Mouse (Mus musculus) intestine, embryonic 14.5 days (tissue): ENCODE measurements around the gene Prpf40b. TPM values are rescaled to one million over a fixed set of nuclear protein-coding genes. Genes with fewer than 3 reads are reported as not detected.

Experiments used
- ATAC-seq: fragments of 200-750 bp; cut with Nextera tagmentation; replicated peaks from 2 replicates; pipeline ENCODE4 v1.8.0; 2017; ENCODE audit warnings: low read depth, moderate number of reproducible peaks, moderate TSS enrichment, moderate library complexity; ENCODE audit not compliant: low FRiP score, low TSS enrichment
- DNase-seq: peaks from one replicate; pipeline ENCODE4 v3.0.0-alpha.2; 2018; ENCODE audit warnings: low spot score
- H3K27ac ChIP-seq: fragments of 300-500 bp; sonication (generic); 2 replicates; pipeline ENCODE4 v1.5.1; 2014; ENCODE audit warnings: low read depth, mild to moderate bottlenecking, control low read depth
- H3K27me3 ChIP-seq: fragments of 300-500 bp; sonication (generic); replicated peaks from 2 replicates; pipeline ENCODE4 v1.6.1; 2014; ENCODE audit warnings: low read length, control low read depth; ENCODE audit not compliant: control insufficient read depth, insufficient read depth
- H3K36me3 ChIP-seq: fragments of 300-500 bp; sonication (generic); 2 replicates; pipeline ENCODE4 v1.6.1; 2014; ENCODE audit warnings: low read length, control low read depth; ENCODE audit not compliant: control insufficient read depth, insufficient read depth
- H3K4me1 ChIP-seq: fragments of 300-500 bp; sonication (generic); replicated peaks from 2 replicates; pipeline ENCODE4 v1.6.1; 2014; ENCODE audit warnings: low read length, control low read depth, mixed read lengths; ENCODE audit not compliant: control insufficient read depth, insufficient read depth
- H3K4me2 ChIP-seq: fragments of 300-500 bp; sonication (generic); 2 replicates; pipeline ENCODE4 v1.6.1; 2014; ENCODE audit warnings: low read length
- H3K4me3 ChIP-seq: fragments of 300-500 bp; sonication (generic); 2 replicates; pipeline ENCODE4 v1.5.1; 2014; ENCODE audit warnings: low read depth, low read length, control low read depth, mixed read lengths
- H3K9ac ChIP-seq: fragments of 300-500 bp; sonication (generic); 2 replicates; pipeline ENCODE4 v1.6.1; 2014; ENCODE audit warnings: mild to moderate bottlenecking, low read length
- H3K9me3 ChIP-seq: fragments of 300-500 bp; sonication (generic); 2 replicates; pipeline ENCODE4 v1.6.1; 2016; ENCODE audit warnings: low read length, control low read depth; ENCODE audit not compliant: control insufficient read depth
- WGBS: fragments of 180-500 bp; shearing (Covaris S2); extraction: QIAGEN DNeasy Blood & Tissue Kit; methylation state at CpG from one replicate; pipeline ENCODE4 v1.1.7; 2014; 5-methylcytosine and 5-hydroxymethylcytosine counted together
- polyA plus RNA-seq: library from polyadenylated mRNA; unstranded; fragments of >200 nt; fragmentation: Nextera tagmentation; extraction: Ambion mirVana; gene quantifications from 2 replicates; pipeline ENCODE4 v1.2.1, GENCODE M21; 2014

Gene Prpf40b
- polyA plus RNA-seq, 1 experiment from 2014 or later: 40.6 TPM

DNA sequence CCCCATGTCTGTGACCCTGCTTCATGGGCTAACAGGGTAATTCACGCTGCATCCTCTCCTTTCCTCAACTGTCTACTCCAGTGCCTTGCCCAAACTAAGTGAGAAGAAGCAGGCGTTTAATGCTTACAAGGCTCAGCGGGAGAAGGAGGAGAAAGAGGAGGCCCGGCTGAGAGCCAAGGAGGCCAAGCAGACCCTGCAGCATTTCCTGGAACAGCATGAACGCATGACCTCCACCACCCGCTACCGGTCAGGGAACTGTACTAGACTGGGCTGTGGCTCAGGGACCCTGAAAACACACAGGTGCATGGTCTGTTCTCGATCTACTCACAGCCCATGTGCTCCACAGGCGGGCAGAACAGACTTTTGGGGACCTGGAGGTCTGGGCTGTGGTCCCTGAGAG, 12.6 kb downstream of the Prpf40b start:
- WGBS: 86% methylated on average over 9 of the region's 9 CpGs
- ATAC-seq: no peak

DNA sequence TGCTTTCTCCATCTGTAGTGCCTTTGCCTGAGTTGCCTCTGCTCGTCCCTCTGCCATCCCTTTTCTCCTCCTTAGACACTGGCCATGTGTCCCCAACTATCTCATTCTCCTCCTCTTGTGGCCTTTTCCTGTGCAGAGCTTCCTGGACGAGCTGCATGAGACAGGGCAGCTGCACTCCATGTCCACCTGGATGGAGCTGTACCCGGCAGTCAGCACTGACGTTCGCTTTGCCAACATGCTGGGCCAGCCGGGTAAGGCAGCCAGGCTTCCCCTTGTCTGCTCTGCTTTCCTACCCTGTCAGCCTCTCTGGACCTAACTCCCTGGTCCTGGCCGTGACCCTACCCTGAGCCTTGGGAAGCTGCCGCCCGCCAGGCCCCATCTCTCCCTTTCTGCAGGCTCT, 14.7 kb downstream of the Prpf40b start:
- WGBS: 91% methylated on average over 9 of the region's 9 CpGs
- Histone ChIP-seq H3K27ac (no peak overlapping the region), H3K27me3 (no peaks in the 10 kb centered on the region), H3K4me3 (no peak overlapping the region), H3K9me3 (no peaks in the 10 kb centered on the region), H3K36me3 (peaks cover 95% of the 10 kb centered on the region), H3K9ac (no peak overlapping the region), H3K4me2 (no peak overlapping the region), H3K4me1 (no peaks in the 10 kb centered on the region)
- DNase-seq (no peak), ATAC-seq (no peak)

More for the DNA sequence above, 12.6 kb downstream of the Prpf40b start:
- Histone ChIP-seq H3K9ac (no peak overlapping the region), H3K4me2 (no peak overlapping the region), H3K9me3 (no peaks in the 10 kb centered on the region), H3K4me1 (no peaks in the 10 kb centered on the region), H3K4me3 (no peak overlapping the region), H3K27me3 (no peaks in the 10 kb centered on the region), H3K27ac (no peak overlapping the region), H3K36me3 (peaks cover 87% of the 10 kb centered on the region)
- no peak for DNase-seq

DNA sequence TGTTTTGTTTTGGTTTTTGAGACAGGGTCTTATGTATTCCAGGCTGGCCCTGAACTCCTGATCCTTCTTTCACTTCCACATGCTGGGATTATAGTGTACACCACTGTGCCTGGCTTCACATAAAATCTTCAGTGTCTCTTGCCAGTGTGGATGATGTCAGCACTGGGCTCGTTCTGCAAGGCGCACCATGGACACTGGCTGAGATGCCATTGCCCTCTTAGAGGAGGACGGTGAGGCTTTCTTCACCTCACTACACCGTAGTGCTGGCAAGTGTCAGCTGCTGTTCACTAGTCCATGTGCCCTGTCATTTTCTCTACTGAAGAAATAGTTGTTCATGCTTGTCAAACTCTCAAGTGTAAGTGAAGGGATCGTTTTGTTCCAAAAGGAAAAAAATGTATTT, 15.7 kb downstream of the Prpf40b start:
- Histone ChIP-seq H3K36me3 (peaks cover 90% of the 10 kb centered on the region), H3K27ac (no peak overlapping the region), H3K4me2 (no peak overlapping the region), H3K27me3 (no peaks in the 10 kb centered on the region), H3K4me1 (no peaks in the 10 kb centered on the region), H3K4me3 (no peak overlapping the region), H3K9ac (no peak overlapping the region), H3K9me3 (no peaks in the 10 kb centered on the region)
- DNase-seq (no peak), ATAC-seq (no peak)
- WGBS: 90% methylated on average over 5 of the region's 5 CpGs

DNA sequence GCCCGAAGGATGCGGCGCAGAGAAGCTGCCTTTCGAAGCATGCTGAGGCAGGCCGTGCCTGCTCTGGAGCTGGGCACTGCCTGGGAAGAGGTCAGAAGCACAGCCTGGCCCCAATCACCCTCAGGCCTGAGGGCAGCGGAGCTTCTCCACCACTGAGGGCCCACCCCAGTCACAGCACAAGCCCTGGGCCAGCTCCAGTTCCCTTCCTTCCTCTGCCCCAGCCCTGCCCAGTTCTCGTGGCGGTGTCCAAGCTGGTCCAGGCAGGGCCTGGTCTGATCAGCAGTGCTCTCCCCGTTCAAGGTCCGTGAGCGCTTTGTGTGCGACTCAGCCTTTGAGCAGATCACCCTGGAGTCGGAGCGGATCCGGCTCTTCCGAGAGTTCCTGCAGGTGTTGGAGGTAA, 20.0 kb downstream of the Prpf40b start:
- Histone ChIP-seq H3K4me3 (no peak overlapping the region), H3K9me3 (no peaks in the 10 kb centered on the region), H3K4me1 (0 out of 2 replicates have a peak, but pooled peaks cover 3% of the 10 kb centered on the region), H3K36me3 (peaks cover 82% of the 10 kb centered on the region), H3K9ac (no peak overlapping the region), H3K27me3 (no peaks in the 10 kb centered on the region), H3K27ac (no peak overlapping the region), H3K4me2 (no peak overlapping the region)
- DNase-seq (no peak), ATAC-seq (no peak; the same call in 1 of the 2 replicates)
- WGBS: 91% methylated on average over 16 of the region's 16 CpGs

DNA sequence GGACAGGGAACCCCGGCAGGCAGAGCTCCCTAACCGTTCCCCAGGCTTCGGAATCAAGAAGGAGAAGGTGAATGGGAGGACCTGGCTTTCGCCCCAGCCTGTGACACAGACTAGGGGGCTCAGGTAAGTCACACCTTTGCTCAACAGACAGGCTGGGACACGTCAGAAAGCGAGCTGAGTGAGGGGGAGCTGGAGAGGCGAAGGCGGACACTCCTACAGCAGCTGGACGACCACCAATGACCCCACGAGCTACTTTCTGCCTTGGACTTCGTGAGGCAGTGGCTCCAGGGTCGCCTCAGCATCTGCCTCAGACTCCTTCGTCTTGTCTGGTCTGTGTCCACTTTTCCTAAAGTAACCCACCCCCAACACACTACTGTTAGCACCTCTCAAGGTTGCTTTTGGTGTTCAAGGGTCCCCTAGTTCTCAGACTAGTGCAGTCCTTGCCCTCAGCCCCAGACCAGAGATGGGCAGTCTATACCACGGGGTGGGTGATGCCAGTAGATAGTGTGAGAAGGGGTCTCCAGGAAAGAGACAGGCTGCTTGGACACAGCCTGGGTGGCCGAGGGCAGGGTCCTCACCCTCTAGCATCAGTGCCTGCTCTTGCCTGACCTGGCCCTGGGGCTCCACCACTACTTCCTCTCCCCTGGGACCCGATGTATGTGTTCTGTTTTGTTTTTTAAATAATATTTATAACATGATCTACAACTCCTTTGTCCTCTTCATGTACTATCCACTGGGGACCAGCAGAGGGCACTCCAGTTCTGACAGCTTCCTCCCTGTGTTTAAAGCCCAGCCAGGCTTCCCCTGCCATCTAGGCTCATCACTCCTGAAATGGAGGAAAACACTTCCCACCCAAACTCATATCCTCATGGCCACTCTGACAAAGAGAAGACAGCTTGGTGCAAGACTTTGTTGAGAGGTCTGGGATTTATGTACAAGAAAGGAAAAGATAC, 21.7 kb downstream of the Prpf40b start:
- WGBS: 72% methylated on average over 16 of the region's 16 CpGs
- Histone ChIP-seq H3K36me3 (peaks cover 82% of the 10 kb centered on the region), H3K9me3 (no peaks in the 10 kb centered on the region), H3K27me3 (no peaks in the 10 kb centered on the region), H3K27ac (peak overlapping the region; percentile 39), H3K4me1 (0 out of 2 replicates have a peak, but pooled peaks cover 3% of the 10 kb centered on the region), H3K4me2 (no peak overlapping the region), H3K9ac (no peak overlapping the region), H3K4me3 (no peak overlapping the region)
- DNase-seq (peak; percentile 86), ATAC-seq (peak; percentile 51)

DNA sequence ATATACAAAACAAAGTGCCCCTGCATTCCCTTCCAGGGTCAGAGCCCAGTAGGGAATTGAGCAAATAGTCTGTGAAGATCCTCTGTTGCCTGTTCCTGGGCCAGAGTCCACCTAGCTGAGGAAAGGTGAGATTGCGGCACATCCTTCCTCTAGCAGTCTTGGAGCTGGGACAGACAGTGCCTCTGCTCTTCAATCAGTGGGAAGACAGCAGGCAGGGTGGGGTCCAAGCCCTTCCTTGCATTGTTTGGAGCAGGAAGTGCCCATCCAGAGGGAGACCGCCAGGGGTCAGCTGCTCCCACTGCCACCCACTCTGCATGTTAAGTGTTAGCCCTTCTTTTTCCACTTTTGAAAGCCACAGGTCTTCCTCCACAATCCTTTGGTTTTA, 22.4 kb downstream of the Prpf40b start:
- no peak for ATAC-seq

DNA sequence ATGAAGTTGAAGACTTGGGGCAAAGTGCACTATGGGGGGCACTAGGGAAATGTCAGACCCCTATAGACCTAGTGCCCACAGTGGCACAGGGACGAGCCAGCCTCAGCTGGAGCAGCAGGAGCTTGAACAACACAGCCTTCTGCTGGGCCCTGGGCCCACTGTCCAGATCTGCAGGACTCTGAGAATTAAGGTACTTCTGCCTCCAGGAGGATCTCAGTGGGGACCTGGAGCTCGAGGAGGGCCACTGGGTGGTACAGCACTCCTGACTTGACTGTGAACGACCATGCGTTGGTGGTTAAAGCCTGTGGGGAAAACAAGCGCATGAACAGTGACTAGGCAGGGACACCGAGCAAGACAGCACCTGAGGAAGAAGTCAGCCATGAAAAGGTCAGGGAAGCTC, 23.2 kb downstream of the Prpf40b start:
- H3K9me3 ChIP-seq: no peaks in the 10 kb centered on the region
- WGBS: 88% methylated on average over 6 of the region's 6 CpGs
- ATAC-seq (no peak), DNase-seq (no peak)
- 0 out of 2 replicates have a peak overlapping the region, but pooled peaks have one; percentile 39 for H3K27ac ChIP-seq
- H3K4me2 ChIP-seq: no peak overlapping the region
- no peaks in the 10 kb centered on the region for H3K27me3 ChIP-seq
- no peak overlapping the region for H3K4me3 ChIP-seq
- 0 out of 2 replicates have a peak, but pooled peaks cover 3% of the 10 kb centered on the region for H3K4me1 ChIP-seq
- H3K9ac ChIP-seq: no peak overlapping the region
- peaks cover 86% of the 10 kb centered on the region for H3K36me3 ChIP-seq

More for the DNA sequence above, 22.4 kb downstream of the Prpf40b start:
- 63% methylated on average over 2 of the region's 2 CpGs for WGBS
- Histone ChIP-seq H3K4me2 (no peak overlapping the region), H3K4me3 (no peak overlapping the region), H3K9me3 (no peaks in the 10 kb centered on the region), H3K4me1 (0 out of 2 replicates have a peak, but pooled peaks cover 3% of the 10 kb centered on the region), H3K36me3 (peaks cover 84% of the 10 kb centered on the region), H3K9ac (no peak overlapping the region), H3K27ac (peak overlapping the region; percentile 39; the same call in 1 of the 2 replicates), H3K27me3 (no peaks in the 10 kb centered on the region)
- no peak for DNase-seq

DNA sequence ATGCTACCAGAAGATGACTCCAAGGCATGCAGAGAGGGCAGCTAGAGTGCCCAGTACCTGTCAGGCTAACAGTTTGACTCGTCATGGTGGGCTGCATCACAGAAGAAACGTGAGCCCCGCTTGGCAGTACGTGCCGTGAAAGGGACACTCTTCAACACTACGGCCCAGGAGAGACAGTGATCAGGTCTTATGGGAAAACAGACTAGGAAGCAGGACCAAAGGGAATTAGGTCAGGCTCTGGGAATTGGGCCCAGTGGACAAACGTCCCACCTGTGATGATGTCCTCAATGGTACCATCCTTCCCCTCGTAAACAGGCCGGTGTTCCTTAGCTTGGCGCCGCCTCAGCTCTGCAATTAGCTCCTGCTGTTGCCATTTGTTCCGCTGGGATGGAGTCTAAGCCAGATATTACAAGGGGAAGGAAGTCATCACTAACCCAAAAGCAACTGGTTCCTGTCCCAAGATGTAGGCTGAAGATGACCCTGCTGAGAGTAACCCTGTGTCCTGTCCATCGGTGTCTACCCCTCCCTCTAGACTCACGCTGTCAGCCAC, 24.0 kb downstream of the Prpf40b start:
- Histone ChIP-seq H3K36me3 (peaks cover 86% of the 10 kb centered on the region), H3K27me3 (no peaks in the 10 kb centered on the region)

More for the DNA sequence above, 24.0 kb downstream of the Prpf40b start:
- Histone ChIP-seq H3K27ac (no peak overlapping the region), H3K9me3 (no peaks in the 10 kb centered on the region), H3K4me1 (0 out of 2 replicates have a peak, but pooled peaks cover 3% of the 10 kb centered on the region), H3K9ac (no peak overlapping the region), H3K4me3 (no peak overlapping the region), H3K4me2 (no peak overlapping the region)
- WGBS: 83% methylated on average over 14 of the region's 14 CpGs
- ATAC-seq (no peak), DNase-seq (no peak)
